Mouse (Mus musculus): ENCODE data around the gene Copg1. TPM values are rescaled to one million over a fixed set of nuclear protein-coding genes. Genes with fewer than 3 reads are reported as not detected.

The Copg1 gene
- 100 to 1,000 TPM; 149 to 152 TPM for total RNA-seq (2023)

DNA sequence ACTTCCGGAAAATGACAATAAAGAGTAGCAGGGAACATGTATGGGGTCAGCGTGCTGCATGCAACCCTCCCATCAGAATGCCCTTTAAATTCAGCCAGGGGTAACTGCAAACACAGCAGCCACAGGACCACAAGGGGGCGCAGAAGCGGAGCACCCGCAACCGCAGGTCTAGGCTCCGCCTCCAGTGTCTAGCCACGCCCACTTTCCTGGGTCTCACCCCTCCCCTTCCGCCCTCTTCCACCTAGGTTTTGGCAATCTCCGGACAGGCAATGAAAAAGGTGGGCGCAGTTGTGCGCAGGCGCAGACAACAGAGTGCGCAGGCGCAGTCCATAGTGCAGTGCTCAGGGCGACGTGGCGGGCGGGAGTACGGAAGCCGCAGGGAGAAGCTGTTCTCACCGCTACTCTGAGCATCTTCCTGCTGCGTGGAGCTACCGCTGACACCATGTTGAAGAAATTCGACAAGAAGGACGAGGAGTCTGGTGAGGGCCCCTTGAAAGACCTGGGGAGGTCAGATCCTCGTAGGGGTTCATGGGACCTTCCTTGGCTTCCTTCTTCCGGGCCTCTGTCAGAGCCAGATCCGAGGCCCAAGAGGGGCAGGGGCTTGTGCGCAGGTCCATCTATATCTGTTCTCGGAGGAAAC, at the start of gene Copg1:
Gene Copg1, plus strand, starts transcription at position 221 of the 640 bp plus-strand sequence.

DNA sequence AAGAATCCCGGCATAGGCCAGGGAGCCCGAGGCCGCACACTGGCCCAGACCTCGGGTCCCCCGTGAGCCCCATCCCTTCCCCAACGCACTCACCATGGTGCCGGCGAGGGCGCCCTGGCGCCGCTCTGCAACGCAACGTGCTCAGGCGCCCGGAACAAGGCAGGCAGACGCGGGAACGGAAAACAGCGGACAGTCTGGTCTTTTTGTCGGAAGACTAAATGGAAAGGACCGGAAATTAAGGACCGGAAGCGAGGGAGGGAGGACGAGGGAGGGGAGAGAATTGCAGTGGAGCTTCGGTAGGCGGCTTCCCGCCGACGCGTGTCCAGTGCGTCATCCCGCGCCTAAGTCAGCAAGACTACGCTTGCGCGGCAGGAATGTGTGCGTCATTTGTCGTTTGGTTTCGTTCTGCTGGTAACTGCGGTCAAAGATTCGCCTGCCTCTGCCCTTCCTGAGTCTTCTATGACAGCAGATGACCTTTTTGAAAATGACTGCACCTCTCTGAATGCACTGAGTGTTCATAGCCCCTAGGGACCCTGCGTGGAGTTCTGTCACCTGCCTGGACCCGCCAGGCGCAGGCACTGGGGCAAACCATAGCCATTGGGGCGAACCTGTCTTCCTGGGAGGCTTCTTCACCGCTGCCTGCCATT, 48.9 kb upstream of the Copg1 start, which contains the start of gene Isy1:
Gene Isy1, minus strand, starts transcription at position 248 of the 647 bp plus-strand sequence.

DNA sequence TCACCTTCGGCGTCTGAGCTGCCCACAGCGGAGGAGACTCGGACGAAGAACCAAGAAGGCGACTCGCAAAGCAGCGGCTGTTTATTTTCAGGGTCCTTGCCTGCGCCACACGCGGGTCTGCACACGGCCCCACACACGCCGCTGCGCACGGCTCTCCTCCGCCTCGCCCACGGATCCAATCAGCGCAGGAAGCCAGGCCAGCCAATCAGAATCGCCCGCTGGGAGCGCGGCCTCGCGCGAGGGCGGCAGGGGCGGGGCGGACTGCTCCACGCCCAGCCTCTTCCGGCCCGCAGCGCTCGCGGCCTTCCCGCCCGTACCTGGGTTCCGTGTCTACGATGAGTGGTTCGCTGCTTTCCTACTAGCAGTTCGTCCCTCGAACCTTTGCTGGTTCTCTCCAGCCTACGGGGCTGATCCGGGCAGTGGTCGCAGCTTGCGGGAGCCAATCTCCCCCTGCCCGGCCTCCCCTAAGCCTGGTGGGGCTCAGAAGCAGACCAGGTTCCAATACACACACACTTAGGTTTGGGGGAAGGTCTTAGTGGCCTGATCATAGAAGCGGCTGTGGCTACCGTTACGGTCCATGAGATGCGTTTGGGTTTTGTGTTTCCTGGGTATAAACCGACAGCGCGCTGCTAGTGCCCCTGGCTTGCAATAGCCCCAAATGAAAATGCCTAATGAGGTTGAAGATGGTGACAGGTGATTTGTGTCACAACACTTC, 36.6 kb upstream of the Copg1 start, which contains the start of gene Cnbp:
Gene Cnbp, minus strand, starts transcription at position 207 of the 715 bp plus-strand sequence.

DNA sequence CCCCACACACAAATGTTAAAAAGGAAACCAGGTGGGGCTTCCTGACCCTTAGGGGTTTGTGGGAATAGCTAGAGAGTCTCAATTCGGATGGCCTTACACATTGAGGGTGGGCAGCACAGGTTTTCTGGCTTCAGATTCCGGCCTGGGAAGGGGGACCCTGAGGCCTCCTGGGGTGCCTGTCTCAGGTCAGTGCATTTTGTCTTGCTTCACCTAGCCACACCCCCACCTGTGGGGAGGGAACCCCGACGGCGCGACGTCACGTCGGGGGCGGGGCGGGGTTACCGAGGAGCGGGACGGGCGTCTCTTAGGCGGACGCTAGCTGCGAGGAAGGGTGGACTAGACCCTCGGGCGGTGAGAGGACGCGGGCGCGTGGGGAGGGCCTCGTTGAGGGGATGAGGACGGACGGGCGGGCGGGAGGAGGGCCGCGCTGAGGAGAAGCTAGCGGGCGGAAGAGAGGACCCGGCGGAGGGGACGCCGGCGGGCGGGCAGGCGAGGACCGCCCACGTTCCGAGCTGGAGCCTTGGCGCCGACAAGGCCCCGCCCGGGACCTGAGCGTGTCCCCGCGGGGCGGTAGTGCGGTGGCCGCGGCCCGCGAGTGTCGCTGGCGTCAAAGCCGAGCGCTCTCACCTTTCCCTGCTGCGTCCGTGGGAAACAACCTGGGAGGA, 26.2 kb downstream of the Copg1 start, which contains the start of gene Hmces:
Gene Hmces, plus strand, starts transcription at position 275 of the 665 bp plus-strand sequence.

Other genes with a start within 250 kb of the Copg1 start
- gene Aplf, start 215.6 kb upstream of the Copg1 start, total RNA-seq (2023) = 1 to 10 TPM; 7.0 to 7.1 TPM
- gene Efcc1, start 156.9 kb upstream of the Copg1 start, total RNA-seq (2023) = not detected
- not detected for gene Gp9, start 109.7 kb upstream of the Copg1 start, total RNA-seq (2023)
- 10 to 100 TPM; 52.1 to 62.9 TPM for gene Rab43, start 75.7 kb upstream of the Copg1 start, total RNA-seq (2023)
- 1 to 10 TPM; 2.7 to 4.4 TPM for gene Gm45140, start 52.0 kb upstream of the Copg1 start, total RNA-seq (2023)
- gene Isy1, start 49.0 kb upstream of the Copg1 start, total RNA-seq (2023) = 10 to 100 TPM; 93.5 to 99.4 TPM
- gene Cnbp, start 36.7 kb upstream of the Copg1 start, total RNA-seq (2023) = 100 to 1,000 TPM; 581 to 583 TPM
- 100 to 1,000 TPM in 1 of 2 experiments, 10 to 100 TPM in 1; 97.8 to 121 TPM for gene Hmces, start 26.1 kb downstream of the Copg1 start, total RNA-seq (2023)
- 1 to 10 TPM in 1 of 2 experiments, under 1 TPM in 1; 0.77 to 1.7 TPM for gene H1fx, start 93.8 kb downstream of the Copg1 start, total RNA-seq (2023)
- gene Rab7, start 157.5 kb downstream of the Copg1 start, total RNA-seq (2023) = 100 to 1,000 TPM; 162 to 168 TPM
- 100 to 1,000 TPM; 133 to 137 TPM for gene Rpn1, start 196.7 kb downstream of the Copg1 start, total RNA-seq (2023)

All from B cell, adult 67 days (primary cell).